Mouse (Mus musculus) myocyte (in vitro differentiated cells): ENCODE data around the gene Lce3b. TPM values are rescaled to one million over a fixed set of nuclear protein-coding genes. Genes with fewer than 3 reads are reported as not detected.

Experiments
- H3K27me3 ChIP-seq: one replicate; pipeline ENCODE4 v1.6.1; 2011; ENCODE audit not compliant: control insufficient read depth, insufficient read depth, insufficient read length
- H3K36me3 ChIP-seq: one replicate; pipeline ENCODE4 v1.6.1; 2011; ENCODE audit not compliant: control insufficient read depth, insufficient read depth
- H3K4me2 ChIP-seq: one replicate; pipeline ENCODE4 v1.6.1; 2011; ENCODE audit warnings: low read depth, control low read depth
- H3K4me3 ChIP-seq: one replicate; pipeline ENCODE4 v1.5.1; 2011; ENCODE audit warnings: mild to moderate bottlenecking, control low read depth, moderate library complexity
- H3K79me2 ChIP-seq: one replicate; pipeline ENCODE4 v1.6.1; 2011; ENCODE audit not compliant: control insufficient read depth, insufficient read depth
- H3ac ChIP-seq: one replicate; pipeline ENCODE4 v1.6.1; 2011; ENCODE audit not compliant: control insufficient read depth, insufficient read length
- CEBPB ChIP-seq: IDR thresholded peaks from 2 replicates; pipeline ENCODE4 v1.6.1; 2011; ENCODE audit warnings: mild to moderate bottlenecking, moderate library complexity; ENCODE audit not compliant: poor library complexity, insufficient read depth, severe bottlenecking
- E2F4 ChIP-seq: IDR thresholded peaks from one replicate; pipeline ENCODE4 v1.6.1; 2011; ENCODE audit warnings: mild to moderate bottlenecking, control low read depth, moderate library complexity; ENCODE audit not compliant: insufficient read depth
- MAX ChIP-seq: IDR thresholded peaks from one replicate; pipeline ENCODE4 v1.6.1; 2011; ENCODE audit warnings: low read depth, mild to moderate bottlenecking, control low read depth
- MYOD1 ChIP-seq, 3 experiments: IDR thresholded peaks; one replicate each; pipeline ENCODE4 v1.6.1; 2011; ENCODE audit warnings: control low read depth in 2 of 3, low read depth in 2 of 3, mild to moderate bottlenecking in 2 of 3, moderate library complexity in 1 of 3; ENCODE audit not compliant: insufficient read length in 2 of 3, control insufficient read depth in 1 of 3
- MYOG ChIP-seq, 3 experiments: IDR thresholded peaks; one replicate each; pipeline ENCODE4 v1.6.1; 2011; ENCODE audit warnings: control low read depth in 2 of 3, low read depth in 2 of 3, mild to moderate bottlenecking in 2 of 3; ENCODE audit not compliant: insufficient read length in 2 of 3, control insufficient read depth in 1 of 3, insufficient read depth in 1 of 3
- POLR2A ChIP-seq: IDR thresholded peaks from one replicate; pipeline ENCODE4 v1.6.1; 2011; ENCODE audit warnings: low read depth, mild to moderate bottlenecking, control low read depth, moderate library complexity; ENCODE audit not compliant: insufficient read length
- POLR2AphosphoS2 ChIP-seq: IDR thresholded peaks from one replicate; pipeline ENCODE4 v1.6.1; 2011; ENCODE audit warnings: low read depth, control low read depth; ENCODE audit not compliant: insufficient read length
- REST ChIP-seq: IDR thresholded peaks from one replicate; pipeline ENCODE4 v1.6.1; 2011; ENCODE audit warnings: mild to moderate bottlenecking, control low read depth, moderate library complexity; ENCODE audit not compliant: insufficient read depth, insufficient read length
- SRF ChIP-seq: IDR thresholded peaks from one replicate; pipeline ENCODE4 v1.6.1; 2011; ENCODE audit warnings: low read depth; ENCODE audit not compliant: control insufficient read depth, insufficient read length
- TCF12 ChIP-seq: IDR thresholded peaks from one replicate; pipeline ENCODE4 v1.6.1; 2011; ENCODE audit warnings: mild to moderate bottlenecking, control low read depth; ENCODE audit not compliant: poor library complexity, insufficient read depth, severe bottlenecking
- TCF3 ChIP-seq: IDR thresholded peaks from one replicate; pipeline ENCODE4 v1.6.1; 2011; ENCODE audit warnings: low read depth, control low read depth; ENCODE audit not compliant: insufficient read length
- USF1 ChIP-seq: IDR thresholded peaks from one replicate; pipeline ENCODE4 v1.6.1; 2011; ENCODE audit warnings: low read depth, mild to moderate bottlenecking, control low read depth, moderate library complexity
- polyA plus RNA-seq: library from polyadenylated mRNA; unstranded; fragments of >200 nt; fragmentation: generic; extraction: Trizol; gene quantifications from one replicate; pipeline ENCODE4 v1.2.1, GENCODE M21; 2012; ENCODE audit warnings: missing spikeins

The Lce3b gene
- not detected for polyA plus RNA-seq

DNA sequence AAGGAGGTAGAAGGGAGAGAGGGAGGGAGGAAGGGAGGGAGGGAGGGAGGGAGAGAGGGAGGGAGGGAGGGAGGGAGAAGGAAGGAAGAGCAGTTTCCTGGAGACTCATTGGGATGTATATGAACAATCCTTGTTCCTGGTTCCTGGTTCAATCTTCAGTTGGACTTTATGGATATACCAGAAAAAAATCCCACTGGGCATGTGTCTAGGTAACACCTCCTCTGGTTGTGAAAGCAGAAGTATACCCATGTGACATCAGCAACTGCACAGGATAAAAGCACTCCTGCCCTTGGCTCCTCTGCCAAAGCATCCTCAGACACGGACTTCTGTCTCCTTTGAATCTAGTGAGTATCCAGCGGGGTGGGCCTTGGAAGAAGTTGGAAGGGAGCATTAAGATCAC is at the start of gene Lce3b:
Gene Lce3b (plus strand): TSS at position 301 of the 400 bp plus-strand sequence.
- Histone ChIP-seq H3K27me3 (no peaks in the 10 kb centered on the region), H3K4me3 (no peak within 1 kb of the TSS), H3K36me3 (no peaks in the 10 kb centered on the region), H3K4me2 (no peak within 1 kb of the TSS), H3K79me2 (no peaks in the 10 kb centered on the region), H3ac (no peak within 1 kb of the TSS)
- no peak for TF ChIP-seq POLR2AphosphoS2
- TF ChIP-seq TCF3: no peak
- TF ChIP-seq TCF12: no peak
- no peak for TF ChIP-seq POLR2A
- TF ChIP-seq CEBPB: no peak
- TF ChIP-seq SRF: no peak
- no peak for TF ChIP-seq E2F4
- no peak for TF ChIP-seq USF1

DNA sequence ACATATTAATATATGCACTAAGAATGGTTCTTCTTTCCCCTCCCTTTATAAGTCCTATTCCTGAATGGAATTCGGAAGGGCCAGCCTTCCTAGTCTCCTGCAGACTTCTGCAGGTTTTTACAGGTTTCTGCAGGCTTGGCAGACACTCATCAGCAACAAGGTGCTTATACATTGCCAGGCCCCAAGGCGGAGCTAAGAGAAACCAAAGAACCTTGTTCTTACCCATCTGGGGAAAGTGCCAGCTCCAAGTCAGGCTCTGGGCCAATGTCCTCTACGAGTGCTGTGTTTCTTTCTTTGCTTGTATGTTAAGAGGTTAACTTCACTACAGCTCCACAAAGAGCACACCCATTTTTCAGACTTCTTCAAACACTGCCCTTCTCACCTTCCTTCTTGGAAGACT is 38.7 kb upstream of the Lce3b start:
- TF ChIP-seq POLR2AphosphoS2 (no peak), TCF12 (no peak), CEBPB (no peak), TCF3 (no peak), SRF (no peak), USF1 (no peak), POLR2A (no peak), MAX (no peak)
- Histone ChIP-seq H3K27me3 (no peaks in the 10 kb centered on the region), H3K4me2 (no peak overlapping the region), H3K4me3 (no peak overlapping the region), H3ac (no peak overlapping the region), H3K36me3 (no peaks in the 10 kb centered on the region), H3K79me2 (no peaks in the 10 kb centered on the region)

DNA sequence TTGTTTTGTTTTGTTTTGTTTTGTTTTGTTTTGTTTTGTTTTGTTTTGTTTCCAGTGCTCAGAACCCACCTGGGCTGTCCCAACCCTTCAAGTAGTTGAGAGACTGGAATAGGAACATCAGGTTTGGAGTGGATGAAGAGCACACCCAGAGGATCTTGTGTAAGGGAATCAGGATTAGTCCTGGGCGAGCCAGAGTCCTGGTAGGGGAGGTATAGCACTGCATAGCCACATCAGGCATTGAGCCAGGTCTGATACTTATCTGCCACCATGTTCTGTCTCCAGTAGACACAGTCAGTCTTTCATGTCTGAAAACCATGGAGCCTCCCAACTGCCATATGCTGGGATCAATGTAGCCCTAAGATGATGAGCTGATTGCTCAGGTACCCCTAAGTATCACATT is 38.3 kb upstream of the Lce3b start:
- no peaks in the 10 kb centered on the region for H3K27me3 ChIP-seq
- no peaks in the 10 kb centered on the region for H3K36me3 ChIP-seq
- no peak overlapping the region for H3ac ChIP-seq
- H3K4me3 ChIP-seq: no peak overlapping the region
- no peak for TF ChIP-seq POLR2AphosphoS2
- TF ChIP-seq REST: no peak
- no peak for TF ChIP-seq TCF12
- no peak for TF ChIP-seq USF1
- no peak for TF ChIP-seq MYOG (IDR thresholded peaks at IDR 0.05; ENCODE audit: control insufficient read depth in 1 of 3, insufficient read depth in 1 of 3, insufficient read length in 2 of 3, low read depth in 2 of 3)
- TF ChIP-seq SRF: no peak
- TF ChIP-seq MYOD1 (IDR thresholded peaks at IDR 0.05; ENCODE audit: control insufficient read depth in 1 of 3, insufficient read length in 2 of 3, low read depth in 2 of 3): no peak
- no peak for TF ChIP-seq CEBPB
- no peak for TF ChIP-seq E2F4
- no peak for TF ChIP-seq TCF3
- TF ChIP-seq MAX: no peak
- TF ChIP-seq POLR2A: no peak
- H3K4me2 ChIP-seq: no peak overlapping the region
- no peaks in the 10 kb centered on the region for H3K79me2 ChIP-seq

DNA sequence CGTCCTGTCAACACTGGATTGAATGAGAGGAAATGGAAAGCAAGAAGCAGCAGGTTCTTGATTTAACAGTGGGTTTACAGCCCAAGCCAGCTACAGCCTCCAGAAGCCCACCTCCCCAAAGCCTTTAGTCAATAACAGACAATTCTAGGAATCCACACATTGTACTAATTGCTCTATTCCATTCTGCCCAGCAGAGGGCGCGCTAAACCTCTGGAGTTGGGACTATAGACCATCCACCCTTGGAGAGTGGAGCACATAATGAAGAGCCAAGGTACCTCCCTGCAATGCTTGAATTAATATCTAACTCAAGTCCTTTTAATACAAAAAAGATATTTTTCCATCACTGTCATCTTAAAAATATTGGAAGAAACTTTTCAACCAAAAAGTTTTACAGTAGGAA is 29.8 kb upstream of the Lce3b start:
- no peaks in the 10 kb centered on the region for H3K36me3 ChIP-seq
- no peaks in the 10 kb centered on the region for H3K27me3 ChIP-seq
- H3K4me3 ChIP-seq: no peak overlapping the region
- no peak for TF ChIP-seq TCF3
- no peak for TF ChIP-seq POLR2AphosphoS2
- no peak for TF ChIP-seq REST
- TF ChIP-seq POLR2A: no peak
- TF ChIP-seq E2F4: no peak
- TF ChIP-seq MAX: no peak
- no peak for TF ChIP-seq USF1
- TF ChIP-seq SRF: no peak
- TF ChIP-seq CEBPB: no peak
- TF ChIP-seq MYOD1 (IDR thresholded peaks at IDR 0.05; ENCODE audit: control insufficient read depth in 1 of 3, insufficient read length in 2 of 3, low read depth in 2 of 3): no peak
- no peak for TF ChIP-seq TCF12
- TF ChIP-seq MYOG (IDR thresholded peaks at IDR 0.05; ENCODE audit: control insufficient read depth in 1 of 3, insufficient read depth in 1 of 3, insufficient read length in 2 of 3, low read depth in 2 of 3): no peak
- H3K4me2 ChIP-seq: no peak overlapping the region
- no peak overlapping the region for H3ac ChIP-seq
- no peaks in the 10 kb centered on the region for H3K79me2 ChIP-seq

DNA sequence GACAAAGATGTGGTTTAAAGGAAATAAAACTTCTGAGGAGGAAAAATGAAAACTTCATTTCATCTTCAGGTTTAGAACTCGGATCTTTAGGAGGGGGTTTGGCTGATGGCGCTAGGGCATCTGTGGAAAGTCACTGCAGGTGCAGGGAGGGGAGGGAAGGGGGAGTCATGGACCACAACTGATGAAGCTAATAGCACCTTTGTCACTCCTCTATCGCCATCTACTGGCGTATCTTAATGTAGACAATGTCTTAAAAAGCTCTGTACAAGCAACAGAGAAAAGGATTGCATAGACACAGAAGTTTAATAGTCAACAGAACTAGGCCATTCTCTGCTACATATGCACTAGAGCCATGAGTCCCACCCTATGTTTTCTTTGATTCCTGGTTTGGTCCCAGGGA is 29.1 kb upstream of the Lce3b start:
- no peaks in the 10 kb centered on the region for H3K79me2 ChIP-seq
- no peak overlapping the region for H3K4me2 ChIP-seq
- no peaks in the 10 kb centered on the region for H3K27me3 ChIP-seq
- TF ChIP-seq MYOD1 (IDR thresholded peaks at IDR 0.05; ENCODE audit: control insufficient read depth in 1 of 3, insufficient read length in 2 of 3, low read depth in 2 of 3) (no peak), POLR2AphosphoS2 (no peak), E2F4 (no peak), TCF12 (no peak), TCF3 (no peak), CEBPB (no peak), MAX (no peak), POLR2A (no peak), SRF (no peak), REST (no peak), USF1 (no peak), MYOG (IDR thresholded peaks at IDR 0.05; ENCODE audit: control insufficient read depth in 1 of 3, insufficient read depth in 1 of 3, insufficient read length in 2 of 3, low read depth in 2 of 3) (no peak)
- no peak overlapping the region for H3ac ChIP-seq
- H3K36me3 ChIP-seq: no peaks in the 10 kb centered on the region
- no peak overlapping the region for H3K4me3 ChIP-seq
